Mouse (Mus musculus) forebrain, embryonic 11.5 days (tissue): Measurements from ENCODE around the gene Tmem52b. TPM values are rescaled to one million over a fixed set of nuclear protein-coding genes. Genes with fewer than 3 reads are reported as not detected.

Source experiments
- ATAC-seq: fragments of 200-750 bp; cut with Nextera tagmentation; replicated peaks from 2 replicates; pipeline ENCODE4 v1.8.0; 2017; ENCODE audit warnings: moderate TSS enrichment; ENCODE audit not compliant: low FRiP score
- DNase-seq: peaks from one replicate; pipeline ENCODE4 v3.0.0-alpha.2; 2017; ENCODE audit warnings: low spot score
- H3K27ac ChIP-seq: fragments of 300-500 bp; sonication (generic); 2 replicates; pipeline ENCODE4 v1.5.1; 2014; ENCODE audit warnings: low read depth, low read length
- H3K27me3 ChIP-seq: fragments of 300-500 bp; sonication (generic); 2 replicates; pipeline ENCODE4 v1.6.1; 2014; ENCODE audit warnings: mild to moderate bottlenecking, low read length, mixed read lengths; ENCODE audit not compliant: control insufficient read depth, insufficient read depth
- H3K36me3 ChIP-seq: fragments of 300-500 bp; sonication (generic); 2 replicates; pipeline ENCODE4 v1.6.1; 2014; ENCODE audit warnings: mild to moderate bottlenecking, low read length, moderate library complexity, mixed read lengths; ENCODE audit not compliant: control insufficient read depth, insufficient read depth
- H3K4me1 ChIP-seq: fragments of 300-500 bp; sonication (generic); replicated peaks from 2 replicates; pipeline ENCODE4 v1.6.1; 2014; ENCODE audit warnings: low read length, mixed read lengths; ENCODE audit not compliant: control insufficient read depth, insufficient read depth
- H3K4me2 ChIP-seq: fragments of 300-500 bp; sonication (generic); 2 replicates; pipeline ENCODE4 v1.6.1; 2014; ENCODE audit warnings: low read depth, mild to moderate bottlenecking, low read length, moderate library complexity, mixed read lengths; ENCODE audit not compliant: severe bottlenecking
- H3K4me3 ChIP-seq: fragments of 300-500 bp; sonication (generic); 2 replicates; pipeline ENCODE4 v1.5.1; 2014; ENCODE audit warnings: low read depth, low read length
- H3K9ac ChIP-seq: fragments of 300-500 bp; sonication (generic); 2 replicates; pipeline ENCODE4 v1.6.1; 2014; ENCODE audit warnings: low read length
- H3K9me3 ChIP-seq: fragments of 300-500 bp; sonication (generic); 2 replicates; pipeline ENCODE4 v1.6.1; 2016; ENCODE audit warnings: low read length, mixed read lengths; ENCODE audit not compliant: control insufficient read depth
- WGBS: fragments of 180-500 bp; shearing (Covaris S2); extraction: QIAGEN DNeasy Blood & Tissue Kit; methylation state at CpG from one replicate; pipeline ENCODE4 v1.1.7; 2014; 5-methylcytosine and 5-hydroxymethylcytosine counted together
- polyA plus RNA-seq: library from polyadenylated mRNA; unstranded; fragments of >200 nt; fragmentation: Nextera tagmentation; extraction: Ambion mirVana; gene quantifications from 2 replicates; pipeline ENCODE4 v1.2.1, GENCODE M21; 2014

Tmem52b gene
- polyA plus RNA-seq, 1 experiment from 2014 or later: not detected

GRCm38 (mm10) chr6:129503471-129503870, 8.9 kb upstream of the Tmem52b start:
- Histone ChIP-seq H3K4me3 (no peak overlapping the region), H3K36me3 (no peaks in the 10 kb centered on the region), H3K27ac (no peak overlapping the region), H3K4me2 (no peak overlapping the region), H3K27me3 (no peaks in the 10 kb centered on the region), H3K9me3 (no peaks in the 10 kb centered on the region), H3K9ac (no peak overlapping the region), H3K4me1 (no peaks in the 10 kb centered on the region)
- ATAC-seq: no peak
- DNase-seq: no peak
- 92% methylated on average over 2 of the region's 2 CpGs for WGBS

- no peak within 1 kb of the TSS for H3K27ac ChIP-seq
- no peak for DNase-seq
- no peaks in the 10 kb centered on the region for H3K36me3 ChIP-seq
- no peak within 1 kb of the TSS for H3K4me3 ChIP-seq
- no peak for ATAC-seq
- H3K4me1 ChIP-seq: no peaks in the 10 kb centered on the region
- no peak within 1 kb of the TSS for H3K9ac ChIP-seq
- WGBS: 85% methylated on average over 9 of the region's 9 CpGs
- H3K4me2 ChIP-seq: no peak within 1 kb of the TSS
- H3K27me3 ChIP-seq: no peaks in the 10 kb centered on the region
- H3K9me3 ChIP-seq: no peaks in the 10 kb centered on the region
Measured at GRCm38 (mm10) chr6:129507024-129507423, 5.3 kb upstream of the Tmem52b start, which contains the start of gene Olr1. Gene Olr1, minus strand, starts transcription at chr6:129507165.

GRCm38 (mm10) chr6:129510120-129510911, 2.0 kb upstream of the Tmem52b start:
- H3K9ac ChIP-seq: no peak overlapping the region
- ATAC-seq (no peak), DNase-seq (no peak)
- H3K9me3 ChIP-seq: no peaks in the 10 kb centered on the region
- H3K4me2 ChIP-seq: no peak overlapping the region
- no peaks in the 10 kb centered on the region for H3K27me3 ChIP-seq
- H3K27ac ChIP-seq: no peak overlapping the region
- no peaks in the 10 kb centered on the region for H3K36me3 ChIP-seq
- no peaks in the 10 kb centered on the region for H3K4me1 ChIP-seq
- 71% methylated on average over 6 of the region's 6 CpGs for WGBS
- H3K4me3 ChIP-seq: no peak overlapping the region

- no peak for ATAC-seq
- Histone ChIP-seq H3K4me3 (no peak overlapping the region), H3K27me3 (no peaks in the 10 kb centered on the region), H3K9me3 (no peaks in the 10 kb centered on the region), H3K4me1 (no peaks in the 10 kb centered on the region), H3K27ac (no peak overlapping the region), H3K9ac (no peak overlapping the region), H3K36me3 (no peaks in the 10 kb centered on the region), H3K4me2 (no peak overlapping the region)
- DNase-seq: no peak
- 84% methylated on average over 8 of the region's 8 CpGs for WGBS
Measured at GRCm38 (mm10) chr6:129512868-129513267, 513 bp downstream of the Tmem52b start.

- H3K9me3 ChIP-seq: no peaks in the 10 kb centered on the region
- DNase-seq (no peak), ATAC-seq (no peak)
- H3K4me3 ChIP-seq: no peak overlapping the region
- H3K27me3 ChIP-seq: no peaks in the 10 kb centered on the region
- H3K36me3 ChIP-seq: no peaks in the 10 kb centered on the region
- no peak overlapping the region for H3K9ac ChIP-seq
- 88% methylated on average over 1 of the region's 1 CpGs for WGBS
- H3K27ac ChIP-seq: no peak overlapping the region
- H3K4me1 ChIP-seq: no peaks in the 10 kb centered on the region
- no peak overlapping the region for H3K4me2 ChIP-seq
Measured at GRCm38 (mm10) chr6:129513409-129513808, 1.1 kb downstream of the Tmem52b start.

- Histone ChIP-seq H3K27me3 (no peaks in the 10 kb centered on the region), H3K9me3 (no peaks in the 10 kb centered on the region), H3K36me3 (no peaks in the 10 kb centered on the region), H3K4me3 (no peak overlapping the region), H3K27ac (no peak overlapping the region), H3K9ac (no peak overlapping the region), H3K4me1 (no peaks in the 10 kb centered on the region), H3K4me2 (no peak overlapping the region)
- DNase-seq (no peak), ATAC-seq (no peak)
- WGBS: 85% methylated on average over 2 of the region's 2 CpGs
Measured at GRCm38 (mm10) chr6:129514376-129514775, 2.0 kb downstream of the Tmem52b start.

GRCm38 (mm10) chr6:129515068-129515467, 2.7 kb downstream of the Tmem52b start:
- H3K9ac ChIP-seq: no peak overlapping the region
- no peak overlapping the region for H3K4me3 ChIP-seq
- H3K9me3 ChIP-seq: no peaks in the 10 kb centered on the region
- no peak for ATAC-seq
- no peaks in the 10 kb centered on the region for H3K27me3 ChIP-seq
- H3K4me1 ChIP-seq: no peaks in the 10 kb centered on the region
- DNase-seq: no peak
- H3K4me2 ChIP-seq: no peak overlapping the region
- WGBS: 94% methylated on average over 3 of the region's 3 CpGs
- H3K36me3 ChIP-seq: no peaks in the 10 kb centered on the region
- no peak overlapping the region for H3K27ac ChIP-seq

- no peak for DNase-seq
- Histone ChIP-seq H3K4me3 (no peak overlapping the region), H3K4me1 (no peaks in the 10 kb centered on the region), H3K27ac (no peak overlapping the region), H3K9me3 (no peaks in the 10 kb centered on the region), H3K4me2 (no peak overlapping the region), H3K27me3 (no peaks in the 10 kb centered on the region), H3K36me3 (no peaks in the 10 kb centered on the region), H3K9ac (no peak overlapping the region)
- 92% methylated on average over 10 of the region's 10 CpGs for WGBS
- no peak for ATAC-seq
Measured at GRCm38 (mm10) chr6:129516388-129516787, 4.0 kb downstream of the Tmem52b start.
